Mouse (Mus musculus): ENCODE data around the gene Spaca9. TPM values are rescaled to one million over a fixed set of nuclear protein-coding genes. Genes with fewer than 3 reads are reported as not detected.

Spaca9 gene
- total RNA-seq, 2 experiments from 2014 or later: not detected

- DNase-seq: no peak
Observed at GRCm38 (mm10) chr2:28665818-28666217, 33.7 kb downstream of the Spaca9 start.

GRCm38 (mm10) chr2:28662891-28663290 is 36.6 kb downstream of the Spaca9 start:
- DNase-seq: no peak

- DNase-seq: no peak
Observed at GRCm38 (mm10) chr2:28656216-28656615, 43.3 kb downstream of the Spaca9 start.

DNA sequence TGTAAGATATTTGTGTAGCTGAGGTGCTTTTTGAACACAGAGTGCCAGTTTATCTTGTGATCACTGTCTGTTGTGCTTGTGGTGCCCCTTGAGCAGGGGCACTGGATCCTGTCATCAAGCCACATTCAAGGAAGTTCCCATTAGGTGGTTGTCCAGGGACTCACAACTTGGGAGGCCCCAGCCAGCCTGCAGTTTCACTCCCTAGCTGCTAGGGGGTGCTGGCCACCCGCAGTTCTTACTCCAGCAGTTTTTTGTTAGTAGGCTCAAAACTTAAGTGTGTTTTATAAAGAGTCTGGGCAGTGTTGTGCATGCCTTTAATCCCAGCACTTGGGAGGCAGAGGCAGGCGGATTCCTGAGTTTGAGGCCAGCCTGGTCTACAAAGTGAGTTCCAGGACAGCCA is 45.2 kb downstream of the Spaca9 start:
- DNase-seq: peak; percentile 13

DNA sequence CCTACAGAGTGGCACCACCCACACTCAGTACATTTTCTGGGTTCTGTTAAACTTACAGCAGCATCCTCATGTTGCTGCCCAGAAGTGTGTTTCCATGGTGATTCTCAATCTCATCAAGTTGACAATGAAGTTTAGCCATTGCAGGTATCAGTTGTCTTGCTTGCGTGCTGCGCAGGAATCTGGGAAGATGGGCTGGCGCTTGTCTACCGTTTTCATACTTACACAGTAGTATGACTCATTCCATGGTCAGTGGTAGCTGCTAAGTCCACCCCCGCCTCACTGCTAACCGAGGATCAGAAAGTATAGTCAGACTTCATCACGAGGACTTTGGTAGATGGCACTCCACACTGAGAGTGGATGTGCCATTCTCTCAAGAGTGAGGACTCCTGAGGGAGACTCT is 46.2 kb downstream of the Spaca9 start:
- no peak for DNase-seq

DNA sequence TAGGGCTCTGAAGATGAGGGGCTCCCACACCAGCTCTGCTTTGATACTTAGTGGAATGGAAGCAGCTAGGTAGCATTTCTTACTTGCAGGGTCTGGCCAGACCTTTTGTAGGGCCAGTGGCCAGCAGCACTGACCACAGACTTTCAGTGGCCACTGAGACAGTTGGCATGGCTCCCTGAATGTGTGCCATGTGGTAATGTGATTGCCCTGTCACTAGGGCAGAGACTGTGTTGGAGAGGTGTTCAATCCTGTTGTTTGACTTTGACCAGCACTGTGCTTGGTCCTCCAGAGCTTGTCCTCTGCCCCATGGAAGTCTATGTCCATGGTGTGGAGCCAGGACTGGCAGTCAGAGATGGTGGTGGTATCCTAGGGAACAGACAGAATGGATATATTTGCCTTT is 49.0 kb downstream of the Spaca9 start:
- DNase-seq: peak; percentile 17

GRCm38 (mm10) chr2:28643081-28643480 is 56.4 kb downstream of the Spaca9 start:
- no peak for DNase-seq

Small RNA genes within 50 kb of the gene (microRNA-seq; reads per million reads assigned to microRNA genes)
- gene Mir3088: 0 to 0.25 reads per million in 2 experiments

Other genes with a start within 250 kb of the Spaca9 start
- gene 1700007K13Rik, start 233.4 kb downstream of the Spaca9 start, total RNA-seq (2021): under 1 TPM in 1 of 2 experiments, not detected in 1; 0.34 TPM
- gene Mrps2, start 231.7 kb downstream of the Spaca9 start, total RNA-seq (2021): 10 to 100 TPM; 28.3 to 31.5 TPM
- gene Gbgt1, start 202.8 kb downstream of the Spaca9 start, total RNA-seq (2021): 1 to 10 TPM; 1.9 to 3.5 TPM
- gene Gm10134, start 193.6 kb downstream of the Spaca9 start, total RNA-seq (2021): 1 to 10 TPM in 1 of 2 experiments, not detected in 1; 2.0 TPM
- gene Ralgds, start 186.6 kb downstream of the Spaca9 start, total RNA-seq (2021): 10 to 100 TPM; 33.1 to 43.9 TPM
- not detected for gene Cel, start 136.3 kb downstream of the Spaca9 start, total RNA-seq (2021)
- gene Gtf3c5, start 116.0 kb downstream of the Spaca9 start, total RNA-seq (2021): 10 to 100 TPM in 1 of 2 experiments, 1 to 10 TPM in 1; 9.1 to 10.2 TPM
- under 1 TPM in 1 of 2 experiments, not detected in 1; 0.79 TPM for gene Gfi1b, start 77.7 kb downstream of the Spaca9 start, total RNA-seq (2021)
- gene Tsc1, start 58.5 kb downstream of the Spaca9 start, total RNA-seq (2021): 10 to 100 TPM; 15.6 to 19.2 TPM
- not detected for gene Ak8, start 437 bp upstream of the Spaca9 start, total RNA-seq (2021)
- 10 to 100 TPM; 17.2 to 19.3 TPM for gene Gtf3c4, start 140.6 kb upstream of the Spaca9 start, total RNA-seq (2021)
- gene Ddx31, start 140.7 kb upstream of the Spaca9 start, total RNA-seq (2021): 1 to 10 TPM; 3.4 to 5.7 TPM
- not detected for gene Barhl1, start 216.9 kb upstream of the Spaca9 start, total RNA-seq (2021)